Mouse (Mus musculus): ENCODE measurements around the gene Cib1.

- TF ChIP-seq CTCF (IDR thresholded peaks at IDR 0.05; ENCODE audit: low read depth) (no peak), EP300 (IDR thresholded peaks at IDR 0.05; ENCODE audit: low read depth) (no peak)
Observed at GRCm38 (mm10) chr7:80267764-80268163, 35.2 kb upstream of the Cib1 start.

Data from liver, embryonic 14.5 days (tissue).